Mouse (Mus musculus): ENCODE measurements at regions not wholly inside any gene's neighbourhood (a gene's known extent, or its start where the extent isn't known, plus 50 kb on each side); places are given as distances from the start of the nearest gene placed in this dataset.
"Not testable (repeated sequence)": the region's sequence is repeated elsewhere in the genome, so short reads cannot be mapped to it uniquely, and the experiment has no call there.

GRCm38 (mm10) chr15:42111811-42112210 lies 1977.6 kb downstream of the 9330182O14Rik start:
- DNase-seq: no peak
- H3K27me3 ChIP-seq (ENCODE audit: control insufficient read depth, insufficient read depth, low read length): no peaks in the 10 kb centered on the region
- 96% methylated on average over 5 of the region's 5 CpGs for WGBS
- no peak for TF ChIP-seq POLR2A (IDR thresholded peaks at IDR 0.05; ENCODE audit: control insufficient read depth, extremely low read depth, insufficient read depth, low read length, poor library complexity)
- no peak for TF ChIP-seq CTCF (IDR thresholded peaks at IDR 0.05; ENCODE audit: borderline replicate concordance, control insufficient read depth, extremely low read depth, insufficient read depth, low read length, poor library complexity)
- no peaks in the 10 kb centered on the region for H3K36me3 ChIP-seq (ENCODE audit: control insufficient read depth, insufficient read depth, low read length)
- no peak overlapping the region for H3K27ac ChIP-seq (ENCODE audit: control insufficient read depth, insufficient read depth, low read length)
- peaks cover 3% of the 10 kb centered on the region for H3K4me1 ChIP-seq (replicated peaks; ENCODE audit: control insufficient read depth, insufficient read depth, low read length)
- H3K4me3 ChIP-seq (ENCODE audit: control insufficient read depth, insufficient read depth, low read length): no peak overlapping the region

DNA sequence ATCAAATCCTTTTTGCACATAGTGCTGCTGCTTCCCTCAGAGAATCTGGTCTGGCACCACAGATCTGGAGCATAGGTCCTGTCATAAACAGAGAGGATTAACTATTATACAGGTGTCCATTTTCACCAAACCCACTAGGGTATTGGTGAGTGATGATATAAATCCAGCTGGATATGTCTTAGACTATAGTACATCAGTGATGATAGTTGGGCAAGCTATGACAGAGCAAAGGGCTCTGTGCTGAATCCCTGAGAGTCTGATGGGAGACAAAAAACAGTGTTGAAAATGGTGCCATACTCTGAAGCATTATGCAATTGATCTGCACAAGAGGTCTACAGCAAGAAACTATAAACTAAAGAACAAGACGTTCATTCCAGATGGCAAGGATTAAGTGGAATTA lies 1993.3 kb downstream of the 9330182O14Rik start:
- Histone ChIP-seq H3K27me3 (ENCODE audit: control insufficient read depth, insufficient read depth, low read length) (no peaks in the 10 kb centered on the region), H3K27ac (ENCODE audit: control insufficient read depth, insufficient read depth, low read length) (no peak overlapping the region), H3K4me3 (ENCODE audit: control insufficient read depth, insufficient read depth, low read length) (no peak overlapping the region), H3K4me1 (replicated peaks; ENCODE audit: control insufficient read depth, insufficient read depth, low read length) (peaks cover 2% of the 10 kb centered on the region), H3K36me3 (ENCODE audit: control insufficient read depth, insufficient read depth, low read length) (no peaks in the 10 kb centered on the region)
- no peak for DNase-seq
- no peak for TF ChIP-seq POLR2A (IDR thresholded peaks at IDR 0.05; ENCODE audit: control insufficient read depth, extremely low read depth, insufficient read depth, low read length, poor library complexity)
- no peak for TF ChIP-seq CTCF (IDR thresholded peaks at IDR 0.05; ENCODE audit: borderline replicate concordance, control insufficient read depth, extremely low read depth, insufficient read depth, low read length, poor library complexity)
- WGBS: 96% methylated on average over 1 of the region's 1 CpGs

DNA sequence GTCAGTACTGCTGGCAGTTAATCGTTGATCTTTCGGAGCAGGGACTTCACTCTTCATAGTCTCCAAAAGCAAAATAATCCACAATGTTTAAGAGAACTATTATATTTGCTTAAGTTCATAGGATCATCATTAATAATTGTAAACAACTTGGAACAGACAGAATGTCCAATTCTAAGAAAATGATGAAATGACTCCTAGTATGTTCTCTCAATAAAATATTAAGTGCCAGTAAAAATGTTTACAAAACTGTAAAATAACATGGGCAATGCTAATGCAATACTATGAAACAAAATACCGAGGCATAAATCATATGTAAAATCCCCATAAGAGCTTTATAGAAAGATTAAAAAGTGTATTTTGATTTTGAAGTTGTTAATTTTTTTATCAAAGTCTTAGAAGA lies 1994.8 kb downstream of the 9330182O14Rik start:
- 94% methylated on average over 3 of the region's 3 CpGs for WGBS
- Histone ChIP-seq H3K4me3 (ENCODE audit: control insufficient read depth, insufficient read depth, low read length) (no peak overlapping the region), H3K27me3 (ENCODE audit: control insufficient read depth, insufficient read depth, low read length) (no peaks in the 10 kb centered on the region), H3K4me1 (replicated peaks; ENCODE audit: control insufficient read depth, insufficient read depth, low read length) (peaks cover 2% of the 10 kb centered on the region), H3K27ac (ENCODE audit: control insufficient read depth, insufficient read depth, low read length) (no peak overlapping the region), H3K36me3 (ENCODE audit: control insufficient read depth, insufficient read depth, low read length) (no peaks in the 10 kb centered on the region)
- TF ChIP-seq CTCF (IDR thresholded peaks at IDR 0.05; ENCODE audit: borderline replicate concordance, control insufficient read depth, extremely low read depth, insufficient read depth, low read length, poor library complexity): no peak
- TF ChIP-seq POLR2A (IDR thresholded peaks at IDR 0.05; ENCODE audit: control insufficient read depth, extremely low read depth, insufficient read depth, low read length, poor library complexity): no peak
- DNase-seq: no peak

DNA sequence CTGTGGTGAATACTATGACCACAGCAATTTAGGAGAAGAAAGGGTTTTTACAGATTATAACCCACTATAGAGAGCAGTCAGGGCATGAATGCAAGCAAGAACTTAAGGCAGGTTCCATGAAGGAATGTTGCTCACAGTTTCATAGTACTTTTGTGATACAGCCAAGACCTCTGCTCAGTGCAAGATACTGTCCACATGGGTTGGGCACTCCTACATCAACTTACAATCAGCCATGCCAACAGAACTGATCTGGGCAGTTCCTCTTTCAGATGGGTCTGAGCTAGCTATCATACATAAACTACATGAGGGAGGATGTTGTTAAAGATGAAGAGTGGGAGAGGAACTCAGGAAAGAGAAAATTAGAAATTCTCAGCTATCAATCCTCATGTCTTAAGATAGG lies 2032.4 kb downstream of the 9330182O14Rik start:
- Histone ChIP-seq H3K36me3 (ENCODE audit: control insufficient read depth, insufficient read depth, low read length) (no peaks in the 10 kb centered on the region), H3K27me3 (ENCODE audit: control insufficient read depth, insufficient read depth, low read length) (no peaks in the 10 kb centered on the region), H3K4me3 (ENCODE audit: control insufficient read depth, insufficient read depth, low read length) (no peak overlapping the region), H3K4me1 (replicated peaks; ENCODE audit: control insufficient read depth, insufficient read depth, low read length) (no peaks in the 10 kb centered on the region), H3K27ac (ENCODE audit: control insufficient read depth, insufficient read depth, low read length) (no peak overlapping the region)
- TF ChIP-seq CTCF (IDR thresholded peaks at IDR 0.05; ENCODE audit: borderline replicate concordance, control insufficient read depth, extremely low read depth, insufficient read depth, low read length, poor library complexity) (no peak), POLR2A (IDR thresholded peaks at IDR 0.05; ENCODE audit: control insufficient read depth, extremely low read depth, insufficient read depth, low read length, poor library complexity) (no peak)
- no peak for DNase-seq

- 100% methylated on average over 1 of the region's 1 CpGs for WGBS
These were observed 2043.6 kb downstream of the 9330182O14Rik start for GRCm38 (mm10) chr15:42177766-42178165.

GRCm38 (mm10) chr15:42207187-42207846 lies 2073.2 kb downstream of the 9330182O14Rik start:
- 48% methylated on average over 5 of the region's 5 CpGs for WGBS
- TF ChIP-seq CTCF (IDR thresholded peaks at IDR 0.05; ENCODE audit: borderline replicate concordance, control insufficient read depth, extremely low read depth, insufficient read depth, low read length, poor library complexity) (no peak), POLR2A (IDR thresholded peaks at IDR 0.05; ENCODE audit: control insufficient read depth, extremely low read depth, insufficient read depth, low read length, poor library complexity) (no peak)
- no peak overlapping the region for H3K27ac ChIP-seq (ENCODE audit: control insufficient read depth, insufficient read depth, low read length)
- H3K4me3 ChIP-seq (ENCODE audit: control insufficient read depth, insufficient read depth, low read length): no peak overlapping the region
- DNase-seq: no peak
- peaks cover 2% of the 10 kb centered on the region; the same call in 1 of the 2 replicates for H3K4me1 ChIP-seq (replicated peaks; ENCODE audit: control insufficient read depth, insufficient read depth, low read length)
- no peaks in the 10 kb centered on the region for H3K36me3 ChIP-seq (ENCODE audit: control insufficient read depth, insufficient read depth, low read length)
- H3K27me3 ChIP-seq (ENCODE audit: control insufficient read depth, insufficient read depth, low read length): no peaks in the 10 kb centered on the region

More at GRCm38 (mm10) chr15:42177766-42178165, 2043.6 kb downstream of the 9330182O14Rik start:
- not testable (repeated sequence) for H3K27me3 ChIP-seq (ENCODE audit: control insufficient read depth, insufficient read depth, low read length); H3K27ac ChIP-seq (ENCODE audit: control insufficient read depth, insufficient read depth, low read length); H3K36me3 ChIP-seq (ENCODE audit: control insufficient read depth, insufficient read depth, low read length); H3K4me3 ChIP-seq (ENCODE audit: control insufficient read depth, insufficient read depth, low read length); H3K4me1 ChIP-seq (replicated peaks; ENCODE audit: control insufficient read depth, insufficient read depth, low read length); DNase-seq

GRCm38 (mm10) chr15:42219496-42219895 lies 2085.3 kb downstream of the 9330182O14Rik start:
- Histone ChIP-seq H3K27ac (ENCODE audit: control insufficient read depth, insufficient read depth, low read length) (no peak overlapping the region), H3K4me3 (ENCODE audit: control insufficient read depth, insufficient read depth, low read length) (no peak overlapping the region), H3K36me3 (ENCODE audit: control insufficient read depth, insufficient read depth, low read length) (no peaks in the 10 kb centered on the region), H3K27me3 (ENCODE audit: control insufficient read depth, insufficient read depth, low read length) (no peaks in the 10 kb centered on the region), H3K4me1 (replicated peaks; ENCODE audit: control insufficient read depth, insufficient read depth, low read length) (no peaks in the 10 kb centered on the region)
- DNase-seq: no peak
- TF ChIP-seq POLR2A (IDR thresholded peaks at IDR 0.05; ENCODE audit: control insufficient read depth, extremely low read depth, insufficient read depth, low read length, poor library complexity) (no peak), CTCF (IDR thresholded peaks at IDR 0.05; ENCODE audit: borderline replicate concordance, control insufficient read depth, extremely low read depth, insufficient read depth, low read length, poor library complexity) (no peak)
- 57% methylated on average over 11 of the region's 11 CpGs for WGBS

All from thymus, adult 2 months (tissue).